Mouse (Mus musculus) ES-E14 (cell line): ENCODE results near the gene Fam83c. TPM values are rescaled to one million over a fixed set of nuclear protein-coding genes. Genes with fewer than 3 reads are reported as not detected.

Experiments used
- DNase-seq: peaks from one replicate; pipeline ENCODE4 v3.0.0-alpha.2; 2013; ENCODE audit warnings: low read depth, low spot score
- H3K27ac ChIP-seq: 2 replicates; pipeline ENCODE4 v1.5.1; 2012; ENCODE audit warnings: low read depth, mild to moderate bottlenecking, low read length, moderate library complexity, mixed read lengths; ENCODE audit not compliant: poor library complexity, insufficient read depth, severe bottlenecking
- H3K36me3 ChIP-seq: 2 replicates; pipeline ENCODE4 v1.6.1; 2012; ENCODE audit warnings: mild to moderate bottlenecking, low read length, moderate library complexity, mixed read lengths; ENCODE audit not compliant: control insufficient read depth, poor library complexity, insufficient read depth, severe bottlenecking
- H3K4me1 ChIP-seq, 2 experiments: fragments of 150-350 bp in 1 of 2; sonication (generic) in 1 of 2; 2 replicates each; pipeline ENCODE4 v1.6.1; 2012; ENCODE audit warnings: low read length in 2 of 2, mild to moderate bottlenecking in 1 of 2, mixed read lengths in 1 of 2; ENCODE audit not compliant: control insufficient read depth in 2 of 2, insufficient read depth in 2 of 2, poor library complexity in 1 of 2
- H3K4me3 ChIP-seq, 2 experiments: fragments of 150-350 bp in 1 of 2; sonication (generic) in 1 of 2; 2 replicates each; pipeline ENCODE4 v1.5.1; 2012; ENCODE audit warnings: low read length in 2 of 2, low read depth in 1 of 2, mild to moderate bottlenecking in 1 of 2, mixed read lengths in 1 of 2; ENCODE audit not compliant: insufficient read depth in 1 of 2, poor library complexity in 1 of 2, severe bottlenecking in 1 of 2
- H3K9ac ChIP-seq: 2 replicates; pipeline ENCODE4 v1.6.1; 2012; ENCODE audit warnings: low read depth, mild to moderate bottlenecking, low read length, mixed read lengths; ENCODE audit not compliant: poor library complexity, insufficient read depth, severe bottlenecking
- H3K9me3 ChIP-seq: fragments of 150-350 bp; sonication (generic); 2 replicates; pipeline ENCODE4 v1.6.1; 2012; ENCODE audit warnings: low read depth, mild to moderate bottlenecking, low read length; ENCODE audit not compliant: control insufficient read depth, insufficient read depth
- CHD2 ChIP-seq: IDR thresholded peaks from 2 replicates; pipeline ENCODE4 v1.6.1; 2014; ENCODE audit warnings: mild to moderate bottlenecking, low read depth, low read length, inconsistent platforms
- HCFC1 ChIP-seq: IDR thresholded peaks from 2 replicates; pipeline ENCODE4 v1.6.1; 2012; ENCODE audit warnings: low read length, inconsistent platforms, borderline replicate concordance; ENCODE audit not compliant: insufficient read depth
- MAFK ChIP-seq: IDR thresholded peaks from 2 replicates; pipeline ENCODE4 v1.6.1; 2014; ENCODE audit warnings: mild to moderate bottlenecking, low read depth, low read length, inconsistent platforms; ENCODE audit not compliant: insufficient read depth
- ZC3H11A ChIP-seq: IDR thresholded peaks from 2 replicates; pipeline ENCODE4 v1.6.1; 2012; ENCODE audit warnings: low read depth, mild to moderate bottlenecking, inconsistent platforms, low read length, borderline replicate concordance
- ZNF384 ChIP-seq: IDR thresholded peaks from 2 replicates; pipeline ENCODE4 v1.6.1; 2012; ENCODE audit warnings: low read depth, low read length, inconsistent platforms
- in situ Hi-C, 2 experiments: fragments of 600-800 bp; cut with MboI; formaldehyde crosslinking; loops; one replicate each; pipeline ENCODE4 v1.15.1; 2025; ENCODE audit warnings: low sequenced_read_pairs in 2 of 2, inconsistent platforms in 1 of 2; ENCODE audit not compliant: unreplicated experiment in 2 of 2
- total RNA-seq: library from RNA; depleted of rRNA; stranded (reverse); fragments of 300-350 nt; gene quantifications from 2 replicates; pipeline ENCODE4 v1.2.3, GENCODE M21; 2012

Fam83c gene
- total RNA-seq, 1 experiment = 0.13 TPM

DNA sequence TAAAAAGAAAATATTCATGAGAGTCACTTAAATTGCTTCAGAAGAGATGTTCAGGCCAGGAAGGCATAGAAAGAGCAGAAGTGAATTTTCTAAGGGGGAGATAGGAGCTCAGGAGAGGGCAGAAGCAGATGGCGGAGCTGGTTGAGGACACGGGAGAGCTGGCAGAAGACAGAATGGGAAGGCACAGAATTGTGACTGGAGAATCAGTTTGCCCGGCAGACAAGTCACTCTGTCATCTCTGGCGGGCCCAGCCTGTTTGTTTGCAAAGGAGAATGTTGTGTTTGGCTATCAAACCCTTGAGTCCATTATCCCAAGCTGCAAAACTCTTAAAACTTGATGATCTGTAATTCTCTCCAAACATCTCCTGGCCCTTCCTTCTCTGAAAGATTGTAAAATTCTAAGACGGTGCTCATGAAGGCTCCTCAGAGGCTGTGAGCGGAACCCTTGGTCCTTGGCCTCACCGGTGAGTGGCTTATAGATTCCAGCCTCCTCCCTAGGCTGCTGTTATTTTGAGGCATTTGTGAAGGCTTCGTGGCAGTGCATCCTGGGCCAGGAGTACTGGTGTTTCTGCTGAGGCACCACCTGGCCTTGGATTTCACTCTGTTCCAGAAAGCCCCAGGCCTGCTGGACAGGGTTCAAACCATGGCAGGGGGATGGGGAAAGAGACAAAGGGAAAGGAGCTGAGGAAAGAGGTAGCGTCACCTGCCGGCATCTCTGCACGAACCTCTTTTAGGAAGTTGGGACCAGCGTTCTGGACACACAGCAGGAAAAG is 39.8 kb downstream of the Fam83c start:
- Histone ChIP-seq H3K4me1 (no peaks in the 10 kb centered on the region), H3K36me3 (no peaks in the 10 kb centered on the region), H3K27ac (no peak overlapping the region), H3K9me3 (no peaks in the 10 kb centered on the region), H3K4me3 (no peak overlapping the region), H3K9ac (no peak overlapping the region)
- TF ChIP-seq ZC3H11A (no peak), CHD2 (no peak), ZNF384 (no peak), HCFC1 (no peak), MAFK (no peak)
- in situ Hi-C loops = no loop called here
- no peak for DNase-seq

DNA sequence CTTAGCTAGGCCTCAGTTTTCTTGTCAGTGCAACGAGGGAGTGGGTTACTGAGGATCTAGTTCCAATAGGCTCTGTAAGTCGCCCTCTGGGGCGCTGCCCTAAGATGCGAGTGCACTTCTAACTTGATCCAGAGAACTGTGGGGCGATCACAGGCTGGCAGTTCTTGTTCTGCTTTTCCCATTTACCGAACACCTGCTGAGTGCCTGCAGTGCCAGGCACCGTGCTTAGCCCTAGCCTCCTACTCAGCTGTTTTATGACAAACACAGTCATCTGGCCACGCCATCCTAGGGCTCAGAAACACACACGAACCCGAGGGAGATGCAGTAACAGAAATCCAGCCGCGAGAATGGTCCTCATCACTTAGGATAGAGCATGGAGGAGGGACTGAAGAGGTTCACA is 41.8 kb downstream of the Fam83c start:
- H3K9ac ChIP-seq = no peak overlapping the region
- no peak for DNase-seq
- H3K27ac ChIP-seq = no peak overlapping the region
- H3K4me3 ChIP-seq = peak overlapping the region in 1 of 2 experiments; percentile 35; a peak in 1 of 4 replicates
- TF ChIP-seq ZC3H11A = no peak
- TF ChIP-seq CHD2 = no peak
- no peak for TF ChIP-seq HCFC1
- no peak for TF ChIP-seq ZNF384
- TF ChIP-seq MAFK = no peak
- no peaks in the 10 kb centered on the region for H3K9me3 ChIP-seq
- H3K36me3 ChIP-seq = no peaks in the 10 kb centered on the region
- no peaks in the 10 kb centered on the region for H3K4me1 ChIP-seq
- in situ Hi-C loops = no loop called here

DNA sequence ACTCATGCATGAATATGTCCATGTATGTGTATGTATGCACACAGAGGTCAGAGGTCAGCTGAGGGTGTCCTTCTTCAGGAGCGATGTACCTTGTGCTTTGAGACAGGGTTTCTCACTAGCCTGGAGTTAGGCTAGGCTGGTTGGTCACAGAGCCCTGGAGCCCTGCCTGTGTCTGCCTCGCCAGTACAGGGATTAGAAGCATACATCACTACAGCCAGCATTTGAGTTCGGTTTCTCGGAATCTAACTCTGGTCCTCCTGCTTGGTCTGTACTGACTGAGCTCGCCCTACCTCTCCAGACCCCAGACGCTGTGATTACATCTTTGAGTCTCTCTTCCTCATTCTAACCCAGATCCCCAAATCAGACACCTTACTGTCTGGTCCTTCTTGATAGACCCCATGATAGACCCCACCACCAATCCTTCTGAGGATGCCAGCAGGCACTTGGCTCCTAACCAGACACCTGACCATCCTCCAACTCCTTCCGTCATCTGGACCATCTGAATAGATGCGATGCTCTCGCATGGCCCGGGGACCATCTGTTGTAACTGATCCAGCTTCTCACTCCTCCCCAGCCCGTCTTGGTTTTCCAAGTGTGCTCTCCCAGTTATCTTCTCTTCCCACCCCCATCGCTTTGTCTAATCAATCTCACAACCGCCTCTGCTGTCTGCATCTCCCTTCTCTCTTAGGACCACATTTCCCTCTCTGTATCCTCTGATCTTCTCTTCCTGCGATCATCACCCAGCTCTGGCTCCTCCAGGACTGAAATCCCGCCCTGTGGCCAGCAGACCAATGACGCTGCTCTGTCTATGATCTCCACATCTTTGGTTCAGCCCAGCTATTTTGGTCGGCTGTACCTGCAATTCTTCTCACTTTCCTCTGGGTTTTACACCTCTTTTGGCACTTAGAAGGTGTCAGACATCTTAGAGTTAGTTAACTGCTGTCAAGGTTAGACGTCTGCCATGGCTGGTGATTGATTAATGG is 46.4 kb downstream of the Fam83c start:
- Histone ChIP-seq H3K4me1 (no peaks in the 10 kb centered on the region), H3K36me3 (no peaks in the 10 kb centered on the region), H3K4me3 (no peak overlapping the region), H3K9ac (no peak overlapping the region), H3K27ac (no peak overlapping the region), H3K9me3 (no peaks in the 10 kb centered on the region)
- in situ Hi-C loops = no loop called here
- TF ChIP-seq ZC3H11A = no peak
- no peak for TF ChIP-seq HCFC1
- no peak for TF ChIP-seq CHD2
- TF ChIP-seq ZNF384 = no peak
- no peak for TF ChIP-seq MAFK
- DNase-seq = no peak

DNA sequence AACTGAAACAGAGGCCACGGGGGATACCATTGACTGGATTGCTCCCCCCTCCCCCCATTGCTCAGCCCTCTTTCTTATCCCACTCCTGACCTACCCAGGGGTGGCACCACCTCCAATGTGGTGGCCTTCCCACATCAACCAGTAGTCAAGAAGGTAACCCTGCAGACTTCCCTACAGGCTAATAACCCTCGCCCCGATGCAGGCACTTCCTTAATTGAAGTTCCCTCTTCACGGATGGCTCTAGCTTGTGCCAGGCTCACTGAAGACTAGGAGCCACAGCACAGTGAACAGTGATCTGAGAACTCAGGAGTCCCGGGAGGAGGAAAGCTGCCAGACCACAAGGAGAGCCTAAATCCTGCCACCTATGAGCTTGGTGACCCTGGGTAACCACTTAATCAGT is 47.7 kb downstream of the Fam83c start:
- no peak for TF ChIP-seq CHD2
- no peak for TF ChIP-seq HCFC1
- no peak for TF ChIP-seq MAFK
- no peak for TF ChIP-seq ZC3H11A
- no peak for TF ChIP-seq ZNF384
- no peak overlapping the region for H3K4me3 ChIP-seq
- H3K27ac ChIP-seq = no peak overlapping the region
- no peaks in the 10 kb centered on the region for H3K4me1 ChIP-seq
- no peak overlapping the region for H3K9ac ChIP-seq
- H3K36me3 ChIP-seq = no peaks in the 10 kb centered on the region
- no peaks in the 10 kb centered on the region for H3K9me3 ChIP-seq
- DNase-seq = no peak
- in situ Hi-C loops = no loop called here
